Mouse (Mus musculus) Patski (cell line): ENCODE measurements around the gene Pdzph1. TPM values are rescaled to one million over a fixed set of nuclear protein-coding genes. Genes with fewer than 3 reads are reported as not detected.

Source experiments
- ATAC-seq: fragments of 100-300 bp; one replicate; pipeline ENCODE4 v1.8.0; 2021
- CTCF ChIA-PET: fragments of 350-600 bp; sonication (Branson Sonifier 250); formaldehyde crosslinking; loops from one replicate; lab custom pipeline; 2022; ENCODE audit warnings: inconsistent platforms; lab: Charles Lee
- POLR2A ChIA-PET: fragments of 350-600 bp; sonication (Branson Sonifier 250); formaldehyde crosslinking; loops from one replicate; lab custom pipeline; 2022; ENCODE audit warnings: antibody characterized with exemption, inconsistent platforms; lab: Charles Lee
- DNase-seq: peaks from one replicate; pipeline ENCODE4 v3.0.0-alpha.2; 2011; ENCODE audit warnings: low read depth, low spot score
- H3K27me3 ChIP-seq: fragments of 371-371 bp; one replicate; pipeline ENCODE4 v1.5.1; 2021
- CTCF ChIP-seq: fragments of 100-300 bp; IDR thresholded peaks from one replicate; pipeline ENCODE4 v1.5.1; 2021
- in situ Hi-C: fragments of 300-500 bp; cut with MboI; formaldehyde crosslinking; loops from 3 replicates; pipeline ENCODE4 v1.11.1; 2018; ENCODE audit warnings: low pct_unique_long_range_greater_than_20kb, mixed read lengths
- polyA plus RNA-seq: library from polyadenylated mRNA; unstranded; gene quantifications from one replicate; pipeline ENCODE4 v1.2.3, GENCODE M21; 2021

Pdzph1 gene
- polyA plus RNA-seq, 1 experiment from 2014 or later = not detected

- ChIA-PET POLR2A (no interaction called here), CTCF (interaction anchor here (1.2 kb wide), 2 partner anchors 10 to 14 kb away, joined by 4 to 5 read pairs; no protein-coding TSS in a partner anchor)
- peak; percentile 82 for ATAC-seq
- in situ Hi-C loops = no loop called here
- peaks cover 31% of the 10 kb centered on the region for H3K27me3 ChIP-seq
- peak; percentile 81 for TF ChIP-seq CTCF
- peak; percentile 2 for DNase-seq
Observed at GRCm38 (mm10) chr17:58959905-58960304, 31.3 kb downstream of the Pdzph1 start.

GRCm38 (mm10) chr17:58957055-58957454 lies 34.1 kb downstream of the Pdzph1 start:
- POLR2A ChIA-PET = no interaction called here
- peaks cover 47% of the 10 kb centered on the region for H3K27me3 ChIP-seq
- in situ Hi-C loops = no loop called here
- CTCF ChIA-PET = interaction anchor here (1.2 to 1.3 kb wide), 2 partner anchors 11 to 13 kb away, joined by 3 read pairs; no protein-coding TSS in a partner anchor
- ATAC-seq (no peak), DNase-seq (no peak)
- TF ChIP-seq CTCF = no peak

GRCm38 (mm10) chr17:58943015-58943822 lies 48.0 kb downstream of the Pdzph1 start:
- ATAC-seq (no peak), DNase-seq (no peak)
- in situ Hi-C loops = no loop called here
- no peaks in the 10 kb centered on the region for H3K27me3 ChIP-seq
- ChIA-PET POLR2A (no interaction called here), CTCF (no interaction called here)
- no peak for TF ChIP-seq CTCF

- no peak for TF ChIP-seq CTCF
Observed at GRCm38 (mm10) chr17:58938598-58938997, 52.6 kb downstream of the Pdzph1 start.

GRCm38 (mm10) chr17:58937533-58937932 lies 53.6 kb downstream of the Pdzph1 start:
- ATAC-seq (no peak), DNase-seq (no peak)
- in situ Hi-C loops = no loop called here
- ChIA-PET POLR2A (no interaction called here), CTCF (no interaction called here)
- TF ChIP-seq CTCF = no peak
- peaks cover 22% of the 10 kb centered on the region for H3K27me3 ChIP-seq

More at GRCm38 (mm10) chr17:58938598-58938997, 52.6 kb downstream of the Pdzph1 start:
- peaks cover 17% of the 10 kb centered on the region for H3K27me3 ChIP-seq
- POLR2A ChIA-PET = no interaction called here
- no peak for ATAC-seq
- DNase-seq = no peak
- CTCF ChIA-PET = no interaction called here
- in situ Hi-C loops = no loop called here

- CTCF ChIA-PET = interaction anchor here (0.7 kb wide), 1 partner anchor 14 kb away, joined by 3 read pairs; no protein-coding TSS in a partner anchor
- in situ Hi-C loops = no loop called here
- no peak for TF ChIP-seq CTCF
Observed at GRCm38 (mm10) chr17:58932983-58933280, 58.2 kb downstream of the Pdzph1 start.

GRCm38 (mm10) chr17:58932279-58932982 lies 58.7 kb downstream of the Pdzph1 start:
- peaks cover 19% of the 10 kb centered on the region for H3K27me3 ChIP-seq
- ATAC-seq (no peak), DNase-seq (no peak)
- in situ Hi-C loops = no loop called here
- ChIA-PET CTCF (interaction anchor here (0.7 to 1.2 kb wide), 2 partner anchors 15 to 66 kb away, joined by 3 read pairs; no protein-coding TSS in a partner anchor), POLR2A (no interaction called here)
- no peak for TF ChIP-seq CTCF

More at GRCm38 (mm10) chr17:58932983-58933280, 58.2 kb downstream of the Pdzph1 start:
- ATAC-seq = no peak
- DNase-seq = no peak
- peaks cover 24% of the 10 kb centered on the region for H3K27me3 ChIP-seq
- POLR2A ChIA-PET = no interaction called here

GRCm38 (mm10) chr17:58924754-58925546 lies 66.2 kb downstream of the Pdzph1 start:
- in situ Hi-C loops = loop anchor here (25.0 kb wide), 1 partner anchor 1413 kb away; no protein-coding TSS in a partner anchor
- ATAC-seq (no peak), DNase-seq (no peak)
- POLR2A ChIA-PET = no interaction called here
- H3K27me3 ChIP-seq = peaks cover 68% of the 10 kb centered on the region
- CTCF ChIA-PET = no interaction called here
- TF ChIP-seq CTCF = no peak

GRCm38 (mm10) chr17:58923901-58924476 lies 67.2 kb downstream of the Pdzph1 start:
- POLR2A ChIA-PET = no interaction called here
- DNase-seq = no peak
- CTCF ChIA-PET = interaction anchor here (0.6 to 0.8 kb wide), 2 partner anchors 13 to 172 kb away, joined by 3 read pairs; no protein-coding TSS in a partner anchor
- in situ Hi-C loops = loop anchor here (25.0 kb wide), 1 partner anchor 1412 kb away; no protein-coding TSS in a partner anchor
- TF ChIP-seq CTCF = no peak
- no peak for ATAC-seq
- H3K27me3 ChIP-seq = peaks cover 77% of the 10 kb centered on the region
